Mouse (Mus musculus): ENCODE measurements around the gene Ltk.

- TF ChIP-seq GATA1 (IDR thresholded peaks at IDR 0.05; ENCODE audit: low read length) = no peak
- no peak for TF ChIP-seq TAL1 (IDR thresholded peaks at IDR 0.05; ENCODE audit: low read length)
These were observed 44.0 kb upstream of the Ltk start for GRCm38 (mm10) chr2:119804275-119804628.

Measured in erythroblast, embryonic 14.5 days (primary cell).